Mouse (Mus musculus): Measurements from ENCODE around the gene Pank3. TPM values are rescaled to one million over a fixed set of nuclear protein-coding genes. Genes with fewer than 3 reads are reported as not detected.
"Not testable (repeated sequence)": the region's sequence is repeated elsewhere in the genome, so short reads cannot be mapped to it uniquely, and the experiment has no call there.

Pank3 gene
- polyA plus RNA-seq, 1 experiment from 2014 or later, result 16.6 TPM

- WGBS, result 88% methylated on average over 6 of the region's 6 CpGs
- no peak overlapping the region for H3K9ac ChIP-seq (ENCODE audit: low read depth, low read length)
- no peaks in the 10 kb centered on the region for H3K9me3 ChIP-seq (ENCODE audit: control insufficient read depth, low read length)
- peak overlapping the region; percentile 69 for H3K4me3 ChIP-seq (ENCODE audit: low read length)
- H3K27ac ChIP-seq (ENCODE audit: low read depth, low read length), result no peak overlapping the region
- H3K36me3 ChIP-seq (ENCODE audit: control insufficient read depth, insufficient read depth, low read length), result peaks cover 8% of the 10 kb centered on the region
- H3K4me2 ChIP-seq (ENCODE audit: low read length), result peak overlapping the region; percentile 56
- peaks cover 15% of the 10 kb centered on the region for H3K4me1 ChIP-seq (ENCODE audit: control insufficient read depth, insufficient read depth, low read depth, low read length)
- ATAC-seq, result no peak
- no peaks in the 10 kb centered on the region for H3K27me3 ChIP-seq (replicated peaks; ENCODE audit: control insufficient read depth, insufficient read depth, low read length)
Measured at GRCm38 (mm10) chr11:35833270-35833669, 64.0 kb downstream of the Pank3 start.

DNA sequence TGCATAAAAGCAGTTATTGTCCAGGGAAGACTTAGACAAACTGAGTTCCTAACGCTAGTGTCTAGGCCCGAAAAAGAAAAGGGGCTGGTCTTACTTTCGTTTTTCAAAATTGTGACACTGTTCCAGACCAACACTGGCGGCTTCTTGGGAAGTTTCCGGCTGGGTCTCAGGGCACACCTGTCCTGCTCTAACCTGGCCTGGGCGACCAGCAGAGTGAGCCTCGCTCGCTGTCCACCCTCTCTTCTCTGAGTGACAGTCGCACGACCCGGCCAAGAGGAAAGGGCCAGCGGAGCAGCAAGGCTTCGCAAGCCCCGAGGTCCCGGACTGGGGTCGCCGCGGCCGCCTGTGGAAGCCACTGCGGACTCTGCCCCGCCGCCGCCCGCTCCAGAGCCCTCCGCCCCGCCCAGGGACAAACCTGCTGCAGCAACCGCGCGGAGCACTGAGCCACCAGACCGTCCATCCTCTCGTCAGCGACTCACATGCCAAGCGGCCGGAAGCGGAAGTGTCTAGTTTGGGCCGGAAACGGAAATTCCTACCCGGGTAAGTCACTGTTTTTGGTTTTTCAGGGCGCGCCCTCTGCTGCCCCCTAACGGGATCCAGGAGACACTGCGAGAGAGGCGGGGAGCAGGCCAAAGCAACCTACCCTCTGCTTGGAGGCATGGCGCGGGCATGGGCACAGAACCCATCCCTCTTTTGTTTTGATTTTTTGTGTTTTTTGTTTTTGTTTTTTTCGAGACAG is 64.9 kb downstream of the Pank3 start, which contains the start of gene Rars:
Gene Rars (minus strand): TSS at position 485 of the 739 bp plus-strand sequence.
- H3K27ac ChIP-seq (ENCODE audit: low read depth, low read length), result peak within 1 kb of the TSS; percentile 25; the same call in 1 of the 2 replicates
- peak; percentile 88 for ATAC-seq
- 1% methylated on average over 40 of the region's 46 CpGs for WGBS

DNA sequence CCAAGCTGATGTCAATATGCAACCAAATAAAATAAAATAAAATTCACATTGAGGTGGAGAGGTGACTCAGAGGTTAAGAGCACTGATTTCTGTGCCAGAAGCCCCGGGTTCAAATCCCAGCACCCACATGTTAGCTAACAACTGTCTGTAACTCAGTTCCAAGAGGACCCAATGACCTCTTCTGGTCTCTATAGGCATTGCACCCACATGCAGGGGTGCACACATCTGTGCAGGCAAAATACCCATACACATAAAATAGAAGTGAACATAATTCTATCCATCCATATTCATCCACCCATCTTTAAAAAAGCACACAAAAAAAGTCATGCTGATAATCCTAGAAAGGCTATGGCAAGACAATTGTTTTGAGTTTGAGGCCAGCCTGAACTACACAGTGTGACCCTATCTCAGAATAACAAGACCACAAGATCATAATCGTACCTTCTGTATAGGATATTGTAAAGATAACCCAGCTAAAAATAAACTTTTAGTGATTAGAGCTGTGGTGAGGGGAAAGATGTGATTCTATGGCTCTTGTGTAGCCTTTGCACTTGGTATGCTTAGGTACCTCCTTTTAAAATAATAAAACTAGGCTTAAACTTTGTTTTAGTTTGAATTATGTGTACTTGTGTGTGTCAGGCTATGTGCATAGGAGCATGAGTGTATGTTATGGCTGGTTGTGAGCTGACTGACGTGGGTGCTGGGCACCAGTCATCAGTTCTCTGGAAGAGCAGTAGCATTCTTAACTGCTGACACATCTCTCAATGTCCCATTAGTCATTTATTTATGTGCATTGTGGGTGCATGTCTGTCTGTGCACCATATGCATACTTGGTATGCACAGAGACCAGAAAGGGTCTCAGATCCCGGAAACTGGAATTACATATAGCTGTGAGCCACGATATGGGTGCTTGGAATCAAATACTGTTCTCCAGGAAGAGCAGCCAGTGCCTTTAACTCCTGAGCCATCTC is 68.2 kb downstream of the Pank3 start:
- WGBS, result 84% methylated on average over 5 of the region's 5 CpGs
- peak overlapping the region; percentile 61; the same call in 1 of the 2 replicates for H3K4me2 ChIP-seq (ENCODE audit: low read length)
- no peak overlapping the region for H3K27ac ChIP-seq (ENCODE audit: low read depth, low read length)
- ATAC-seq, result no peak
- no peaks in the 10 kb centered on the region for H3K9me3 ChIP-seq (ENCODE audit: control insufficient read depth, low read length)
- no peaks in the 10 kb centered on the region for H3K27me3 ChIP-seq (replicated peaks; ENCODE audit: control insufficient read depth, insufficient read depth, low read length)
- no peak overlapping the region for H3K4me3 ChIP-seq (ENCODE audit: low read length)
- 0 out of 2 replicates have a peak, but pooled peaks cover 4% of the 10 kb centered on the region for H3K36me3 ChIP-seq (ENCODE audit: control insufficient read depth, insufficient read depth, low read length)
- no peak overlapping the region for H3K9ac ChIP-seq (ENCODE audit: low read depth, low read length)
- H3K4me1 ChIP-seq (ENCODE audit: control insufficient read depth, insufficient read depth, low read depth, low read length), result peaks cover 11% of the 10 kb centered on the region

More for the DNA sequence above, 64.9 kb downstream of the Pank3 start, which contains the start of gene Rars:
- Histone ChIP-seq H3K4me3 (ENCODE audit: low read length) (peak within 1 kb of the TSS; percentile 69), H3K4me2 (ENCODE audit: low read length) (peak within 1 kb of the TSS; percentile 56), H3K9me3 (ENCODE audit: control insufficient read depth, low read length) (no peaks in the 10 kb centered on the region), H3K36me3 (ENCODE audit: control insufficient read depth, insufficient read depth, low read length) (peaks cover 6% of the 10 kb centered on the region), H3K4me1 (ENCODE audit: control insufficient read depth, insufficient read depth, low read depth, low read length) (peaks cover 15% of the 10 kb centered on the region), H3K27me3 (replicated peaks; ENCODE audit: control insufficient read depth, insufficient read depth, low read length) (no peaks in the 10 kb centered on the region), H3K9ac (ENCODE audit: low read depth, low read length) (peak within 1 kb of the TSS; percentile 88)

GRCm38 (mm10) chr11:35838345-35839338 is 69.4 kb downstream of the Pank3 start:
- H3K9me3 ChIP-seq (ENCODE audit: control insufficient read depth, low read length), result no peaks in the 10 kb centered on the region
- peak overlapping the region; percentile 33 for H3K4me3 ChIP-seq (ENCODE audit: low read length)
- no peaks in the 10 kb centered on the region for H3K27me3 ChIP-seq (replicated peaks; ENCODE audit: control insufficient read depth, insufficient read depth, low read length)
- peak overlapping the region; percentile 44 for H3K9ac ChIP-seq (ENCODE audit: low read depth, low read length)
- peaks cover 8% of the 10 kb centered on the region; the same call in 1 of the 2 replicates for H3K36me3 ChIP-seq (ENCODE audit: control insufficient read depth, insufficient read depth, low read length)
- H3K4me2 ChIP-seq (ENCODE audit: low read length), result peak overlapping the region; percentile 61
- H3K27ac ChIP-seq (ENCODE audit: low read depth, low read length), result peak overlapping the region; percentile 1; the same call in 1 of the 2 replicates
- peaks cover 2% of the 10 kb centered on the region for H3K4me1 ChIP-seq (ENCODE audit: control insufficient read depth, insufficient read depth, low read depth, low read length)
- ATAC-seq, result peak; percentile 74
- 15% methylated on average over 28 of the region's 28 CpGs for WGBS

- H3K27me3 ChIP-seq (replicated peaks; ENCODE audit: control insufficient read depth, insufficient read depth, low read length), result no peaks in the 10 kb centered on the region
- ATAC-seq, result no peak
- H3K9ac ChIP-seq (ENCODE audit: low read depth, low read length), result no peak overlapping the region
- H3K27ac ChIP-seq (ENCODE audit: low read depth, low read length), result no peak overlapping the region
- no peaks in the 10 kb centered on the region for H3K4me1 ChIP-seq (ENCODE audit: control insufficient read depth, insufficient read depth, low read depth, low read length)
- WGBS, result 82% methylated on average over 7 of the region's 7 CpGs
- H3K36me3 ChIP-seq (ENCODE audit: control insufficient read depth, insufficient read depth, low read length), result peaks cover 8% of the 10 kb centered on the region; the same call in 1 of the 2 replicates
- no peak overlapping the region for H3K4me2 ChIP-seq (ENCODE audit: low read length)
- no peak overlapping the region for H3K4me3 ChIP-seq (ENCODE audit: low read length)
- no peaks in the 10 kb centered on the region for H3K9me3 ChIP-seq (ENCODE audit: control insufficient read depth, low read length)
Measured at GRCm38 (mm10) chr11:35840282-35840681, 71.0 kb downstream of the Pank3 start.

DNA sequence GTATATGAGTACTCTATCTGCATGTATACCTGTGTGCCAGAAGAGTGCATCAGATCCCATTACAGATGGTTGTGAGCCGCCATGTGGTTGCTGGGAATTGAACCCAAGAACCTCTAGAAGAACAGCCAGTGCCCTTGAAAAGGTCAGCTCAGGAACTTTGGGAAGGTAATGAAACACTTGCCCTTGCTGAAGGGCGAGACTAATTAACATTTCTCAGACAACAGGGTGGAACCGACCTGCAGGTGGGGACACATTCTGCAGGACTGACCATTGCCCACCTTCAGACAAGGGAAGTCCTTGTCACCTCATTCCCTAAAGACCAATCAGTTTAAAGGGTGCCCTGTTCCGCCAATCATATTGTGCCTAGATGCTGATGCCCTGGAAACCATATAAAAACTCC is 71.5 kb downstream of the Pank3 start:
- H3K4me3 ChIP-seq (ENCODE audit: low read length); ATAC-seq; H3K4me2 ChIP-seq (ENCODE audit: low read length); H3K9ac ChIP-seq (ENCODE audit: low read depth, low read length); H3K27ac ChIP-seq (ENCODE audit: low read depth, low read length); H3K4me1 ChIP-seq (ENCODE audit: control insufficient read depth, insufficient read depth, low read depth, low read length); H3K9me3 ChIP-seq (ENCODE audit: control insufficient read depth, low read length); H3K27me3 ChIP-seq (replicated peaks; ENCODE audit: control insufficient read depth, insufficient read depth, low read length); H3K36me3 ChIP-seq (ENCODE audit: control insufficient read depth, insufficient read depth, low read length): not testable (repeated sequence)
- WGBS, result 91% methylated on average over 4 of the region's 4 CpGs

MicroRNAs within 50 kb of the gene (microRNA counts, 519-probe panel; counts per million panel counts)
- microRNA mmu-miR-103, result 3,630 counts per million, percentile 93 among the panel's probes with 10 or more counts

Small RNAs within 50 kb of the gene (microRNA-seq; reads per million reads assigned to microRNA genes)
- 2.7 reads per million, percentile 6 among the genes with 10 or more reads in this experiment for gene Mir103-1

Other genes starting within 250 kb of the Pank3 start
- 4.8 and 12.2 TPM in 2 replicates for gene Fbll1, start 29.4 kb downstream of the Pank3 start, polyA plus RNA-seq (2015; fragmentation: Nextera tagmentation; extraction: Ambion mirVana)
- gene Rars, start 65.0 kb downstream of the Pank3 start, polyA plus RNA-seq (2015; fragmentation: Nextera tagmentation; extraction: Ambion mirVana), result 64.9 and 70.3 TPM in 2 replicates
- 6.4 and 7.8 TPM in 2 replicates for gene Wwc1, start 211.0 kb downstream of the Pank3 start, polyA plus RNA-seq (2015; fragmentation: Nextera tagmentation; extraction: Ambion mirVana)

All from hindbrain, embryonic 16.5 days (tissue).